Mouse (Mus musculus) embryonic stem cell, embryonic (primary cell): ENCODE data around the gene Syna.

Source experiments
- CTCF ChIA-PET, 4 experiments: fragments of 300-600 bp in 2 of 4; fragments of 350-600 bp in 2 of 4; sonication (Branson Sonifier 250); formaldehyde crosslinking; loops; one replicate each; lab custom pipeline; 2022; ENCODE audit warnings: inconsistent platforms in 2 of 4; lab: Charles Lee
- POLR2A ChIA-PET, 4 experiments: fragments of 300-600 bp in 2 of 4; fragments of 350-600 bp in 2 of 4; sonication (Branson Sonifier 250); formaldehyde crosslinking; loops; one replicate each; lab custom pipeline; 2022; ENCODE audit warnings: antibody characterized with exemption in 4 of 4, inconsistent platforms in 1 of 4; lab: Charles Lee

The Syna gene

GRCm38 (mm10) chr5:134576517-134577220 lies 16.7 kb upstream of the Syna start:
- POLR2A ChIA-PET = interaction anchor here in 1 of 4 experiments (1.3 kb wide), 1 partner anchor 22 kb away, joined by 3 read pairs; no protein-coding TSS in a partner anchor
- CTCF ChIA-PET = interaction anchor here (0.5 to 1.9 kb wide), 13 partner anchors 16 to 451 kb away, joined by 3 to 8 read pairs (median 4); no protein-coding TSS in a partner anchor

DNA sequence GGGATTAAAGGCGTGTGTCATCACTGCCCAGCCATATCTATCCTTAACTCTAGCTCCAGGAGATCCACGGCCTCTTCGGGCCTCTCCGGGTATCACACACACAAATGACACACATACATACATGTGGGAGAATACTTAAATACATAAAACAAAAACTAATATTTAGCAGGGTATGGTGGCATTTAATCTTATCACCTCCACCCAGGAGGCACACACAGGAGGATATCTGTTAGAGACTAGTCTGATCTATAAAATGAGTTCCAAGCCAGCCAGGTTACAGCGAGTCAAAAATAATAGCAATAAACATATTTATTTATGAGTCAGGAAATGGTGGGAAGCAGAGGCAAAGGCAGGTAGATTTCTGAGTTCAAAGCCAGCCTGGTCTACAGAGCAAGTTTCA lies 15.9 kb upstream of the Syna start:
- POLR2A ChIA-PET = no interaction called here
- CTCF ChIA-PET = interaction anchor here in 3 of 4 experiments (0.6 to 1.9 kb wide), 6 partner anchors 20 to 84 kb away, joined by 3 to 7 read pairs (median 3); no protein-coding TSS in a partner anchor

DNA sequence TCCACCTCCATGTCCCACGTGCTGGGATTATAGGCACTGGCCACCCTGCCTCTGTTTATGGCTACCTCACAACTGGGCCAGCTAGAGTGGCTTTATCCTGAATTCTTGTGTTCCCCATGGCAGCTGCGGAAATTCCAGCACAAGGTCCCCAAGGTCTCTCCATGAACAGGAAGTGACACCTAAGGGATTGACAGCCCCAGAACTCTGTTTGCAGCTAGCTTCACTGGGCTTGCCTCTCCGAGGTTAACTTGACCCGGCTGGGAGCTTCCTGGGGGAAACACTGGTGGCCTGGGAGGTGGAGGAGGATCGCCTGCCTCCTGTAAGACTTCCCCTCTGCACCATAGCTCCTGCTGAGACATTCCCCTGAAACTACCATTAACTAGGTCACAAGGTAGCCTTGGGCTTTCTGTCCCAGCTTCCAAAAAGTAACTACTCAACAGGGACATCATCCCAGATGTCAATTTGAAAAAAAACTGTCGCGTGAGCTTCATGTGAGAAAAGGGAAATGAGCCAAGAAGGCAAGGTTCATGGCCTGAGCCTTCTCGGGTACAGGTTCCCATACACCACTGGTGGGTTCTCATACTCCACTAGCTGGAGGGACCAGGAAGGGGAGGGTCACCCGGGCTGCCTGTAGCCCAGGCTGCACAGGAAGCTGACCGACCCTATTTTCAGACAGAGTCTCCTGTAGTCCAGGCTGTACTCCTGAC lies 12.7 kb upstream of the Syna start:
- CTCF ChIA-PET = interaction anchor here (0.5 to 3.6 kb wide), 31 partner anchors 10 to 386 kb away, joined by 3 to 28 read pairs (median 5); partner anchors contain the start of genes Clip2 (in 2 of the 4), Syna (in 2 of the 4) and Rfc2 (in 1 of the 4)
- POLR2A ChIA-PET = interaction anchor here in 3 of 4 experiments (1.0 to 7.5 kb wide), 11 partner anchors 10 to 388 kb away, joined by 3 to 77 read pairs (median 8); partner anchors contain the start of genes Clip2 (in 3 of the 3) and Gtf2ird2 (in 1 of the 3)

- ChIA-PET POLR2A (interaction anchor here in 3 of 4 experiments (0.5 to 7.5 kb wide), 19 partner anchors 10 to 201 kb away, joined by 3 to 77 read pairs (median 4); partner anchors contain the start of genes Clip2 (in 3 of the 3), Eif4h (in 1 of the 3) and Syna (in 1 of the 3)), CTCF (interaction anchor here (0.5 to 3.6 kb wide), 29 partner anchors 9 to 385 kb away, joined by 3 to 28 read pairs (median 6); partner anchors contain the start of genes Clip2 (in 2 of the 4), Syna (in 2 of the 4), Eif4h (in 1 of the 4) and Rfc2 (in 1 of the 4))
Observed at GRCm38 (mm10) chr5:134571730-134572507, 11.9 kb upstream of the Syna start.

DNA sequence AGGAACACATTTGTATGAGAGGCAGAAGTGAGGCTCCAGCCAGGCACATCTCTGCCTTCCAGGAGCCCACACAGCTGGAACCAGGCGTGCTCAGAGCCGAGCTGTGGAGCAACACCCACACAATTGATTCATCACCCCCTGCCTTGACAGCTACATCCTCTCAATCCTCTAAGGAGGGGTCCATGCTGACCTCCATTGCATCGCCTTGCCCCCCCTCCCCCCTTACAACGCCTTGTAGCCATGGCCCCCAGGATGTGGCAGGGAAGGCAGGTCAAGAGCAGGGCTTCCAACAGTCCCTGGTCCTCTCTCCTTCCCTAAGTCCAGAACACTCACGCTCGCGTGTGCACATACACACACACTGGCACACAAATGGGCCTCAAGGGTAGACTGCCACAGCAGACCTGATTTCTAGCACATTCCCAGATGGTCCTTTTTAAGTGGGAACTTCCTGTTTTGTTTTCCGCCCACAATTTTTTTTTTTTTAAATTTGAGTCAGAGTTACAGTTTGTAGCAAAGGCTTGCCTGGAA lies 9.1 kb upstream of the Syna start:
- ChIA-PET CTCF (interaction anchor here (0.6 to 2.7 kb wide), 6 partner anchors 14 to 79 kb away, joined by 3 to 9 read pairs (median 5); partner anchors contain the start of gene Clip2 (in 1 of the 4)), POLR2A (interaction anchor here in 3 of 4 experiments (0.5 to 7.5 kb wide), 8 partner anchors 9 to 1905 kb away, joined by 3 to 77 read pairs (median 4); partner anchors contain the start of genes Clip2 (in 2 of the 3) and Syna (in 1 of the 3))

GRCm38 (mm10) chr5:134568030-134568429 lies 8.1 kb upstream of the Syna start:
- POLR2A ChIA-PET = interaction anchor here in 3 of 4 experiments (0.5 to 7.5 kb wide), 14 partner anchors 8 to 392 kb away, joined by 3 to 77 read pairs (median 4); partner anchors contain the start of genes Clip2 (in 3 of the 3) and Syna (in 1 of the 3)
- CTCF ChIA-PET = interaction anchor here (0.5 to 2.7 kb wide), 11 partner anchors 15 to 444 kb away, joined by 3 to 9 read pairs (median 5); partner anchors contain the start of gene Clip2 (in 1 of the 4)

DNA sequence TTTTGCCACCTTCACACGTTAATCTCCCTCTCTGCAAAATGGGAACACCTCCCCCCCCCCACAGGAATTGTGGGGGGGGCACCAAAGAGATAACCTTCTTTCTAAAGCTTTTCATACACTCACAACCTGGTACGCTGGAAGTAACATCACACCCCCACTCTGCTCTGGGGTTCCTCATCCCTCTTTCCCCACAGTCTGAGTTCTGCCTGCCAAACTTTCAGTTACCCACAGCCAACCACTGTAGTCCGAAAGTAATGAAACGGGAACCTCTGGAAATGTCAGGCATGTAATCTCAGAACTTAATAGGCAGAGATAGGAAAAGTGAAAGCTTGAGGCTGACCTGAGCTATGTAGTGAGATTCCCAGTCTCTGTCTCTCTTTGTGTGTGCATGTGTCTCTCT lies 7.5 kb upstream of the Syna start:
- POLR2A ChIA-PET = interaction anchor here in 3 of 4 experiments (0.5 to 7.5 kb wide), 12 partner anchors 10 to 392 kb away, joined by 3 to 77 read pairs (median 4); partner anchors contain the start of gene Clip2 (in 3 of the 3)
- CTCF ChIA-PET = interaction anchor here in 3 of 4 experiments (0.5 to 2.7 kb wide), 9 partner anchors 15 to 445 kb away, joined by 3 to 9 read pairs (median 5); partner anchors contain the start of gene Clip2 (in 1 of the 3)

DNA sequence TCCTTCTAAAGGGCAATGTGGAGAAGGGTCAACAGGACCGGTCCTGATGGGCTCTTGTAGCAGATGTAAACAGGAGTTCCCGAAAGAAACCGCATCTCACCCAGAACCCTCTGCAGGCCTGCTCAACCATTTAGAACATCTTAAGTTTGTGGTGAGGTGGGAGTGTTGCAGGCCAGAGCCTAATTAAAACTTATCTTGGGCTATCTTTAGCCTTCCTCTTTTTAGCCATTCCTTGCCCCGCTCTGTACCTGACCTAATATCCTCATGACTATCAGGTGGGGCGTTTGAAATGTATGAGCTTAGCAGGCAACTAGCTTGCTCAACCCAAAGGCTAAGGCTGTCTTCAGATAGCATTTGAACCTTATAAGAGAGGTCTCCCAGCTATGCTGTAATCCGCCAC lies 5.7 kb upstream of the Syna start:
- POLR2A ChIA-PET = interaction anchor here in 1 of 4 experiments (0.9 kb wide), 1 partner anchor 14 kb away, joined by 3 read pairs; no protein-coding TSS in a partner anchor
- CTCF ChIA-PET = no interaction called here

GRCm38 (mm10) chr5:134564272-134564671 lies 4.3 kb upstream of the Syna start:
- POLR2A ChIA-PET = interaction anchor here in 3 of 4 experiments (0.7 to 1.6 kb wide), 4 partner anchors 9 to 388 kb away, joined by 3 to 4 read pairs (median 3); partner anchors contain the start of gene Clip2 (in 1 of the 3)
- CTCF ChIA-PET = interaction anchor here in 1 of 4 experiments (1.3 kb wide), 1 partner anchor 70 kb away, joined by 4 read pairs; no protein-coding TSS in a partner anchor

GRCm38 (mm10) chr5:134560450-134561171 lies 640 bp upstream of the Syna start:
- POLR2A ChIA-PET = interaction anchor here in 3 of 4 experiments (0.8 to 1.9 kb wide), 9 partner anchors 8 to 79 kb away, joined by 3 to 12 read pairs (median 5); partner anchors contain the start of gene Clip2 (in 1 of the 3)
- CTCF ChIA-PET = interaction anchor here (0.5 to 1.5 kb wide), 19 partner anchors 8 to 462 kb away, joined by 3 to 7 read pairs (median 4); partner anchors contain the start of genes Clip2 (in 1 of the 4), Limk1 (in 1 of the 4) and Stx1a (in 1 of the 4)

- POLR2A ChIA-PET = interaction anchor here in 3 of 4 experiments (0.6 to 9.8 kb wide), 8 partner anchors 8 to 454 kb away, joined by 3 to 77 read pairs (median 3); partner anchors contain the start of gene Abhd11 (in 1 of the 3)
- CTCF ChIA-PET = interaction anchor here (0.6 to 2.3 kb wide), 7 partner anchors 16 to 445 kb away, joined by 3 to 9 read pairs (median 4); no protein-coding TSS in a partner anchor
Observed at GRCm38 (mm10) chr5:134555463-134556164, 4.4 kb downstream of the Syna start.

DNA sequence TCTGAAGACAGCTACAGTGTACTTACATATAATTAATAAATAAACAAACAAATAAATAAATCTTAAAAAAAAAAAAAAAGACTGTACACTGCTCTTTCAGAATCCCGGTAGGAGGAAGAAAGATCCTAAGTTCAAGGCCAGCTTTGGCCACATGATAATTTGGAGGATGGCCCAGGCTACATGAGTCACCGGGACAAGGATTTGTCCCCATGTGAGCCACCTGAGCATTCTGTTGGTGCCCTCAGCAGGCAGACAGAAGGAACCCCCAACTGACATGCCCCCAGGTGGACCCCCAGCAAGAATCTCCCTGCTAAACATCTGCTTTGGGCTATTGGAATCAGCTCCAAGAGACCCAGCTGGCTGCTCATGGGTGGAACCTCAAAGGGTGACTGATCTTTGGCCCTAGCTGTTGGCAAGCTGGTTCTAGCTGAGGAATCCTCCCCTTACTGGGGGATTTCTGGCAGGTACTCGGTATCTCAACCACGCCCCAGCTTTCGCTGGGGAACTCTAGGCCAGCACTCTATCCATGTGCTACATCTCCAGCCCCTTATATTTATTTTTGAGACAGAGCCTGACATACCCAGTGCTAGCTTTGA lies 5.9 kb downstream of the Syna start:
- POLR2A ChIA-PET = interaction anchor here in 2 of 4 experiments (1.2 to 9.8 kb wide), 3 partner anchors 16 to 228 kb away, joined by 6 to 77 read pairs (median 20); no protein-coding TSS in a partner anchor
- CTCF ChIA-PET = interaction anchor here (0.6 to 2.5 kb wide), 6 partner anchors 9 to 62 kb away, joined by 3 to 11 read pairs (median 6); no protein-coding TSS in a partner anchor

DNA sequence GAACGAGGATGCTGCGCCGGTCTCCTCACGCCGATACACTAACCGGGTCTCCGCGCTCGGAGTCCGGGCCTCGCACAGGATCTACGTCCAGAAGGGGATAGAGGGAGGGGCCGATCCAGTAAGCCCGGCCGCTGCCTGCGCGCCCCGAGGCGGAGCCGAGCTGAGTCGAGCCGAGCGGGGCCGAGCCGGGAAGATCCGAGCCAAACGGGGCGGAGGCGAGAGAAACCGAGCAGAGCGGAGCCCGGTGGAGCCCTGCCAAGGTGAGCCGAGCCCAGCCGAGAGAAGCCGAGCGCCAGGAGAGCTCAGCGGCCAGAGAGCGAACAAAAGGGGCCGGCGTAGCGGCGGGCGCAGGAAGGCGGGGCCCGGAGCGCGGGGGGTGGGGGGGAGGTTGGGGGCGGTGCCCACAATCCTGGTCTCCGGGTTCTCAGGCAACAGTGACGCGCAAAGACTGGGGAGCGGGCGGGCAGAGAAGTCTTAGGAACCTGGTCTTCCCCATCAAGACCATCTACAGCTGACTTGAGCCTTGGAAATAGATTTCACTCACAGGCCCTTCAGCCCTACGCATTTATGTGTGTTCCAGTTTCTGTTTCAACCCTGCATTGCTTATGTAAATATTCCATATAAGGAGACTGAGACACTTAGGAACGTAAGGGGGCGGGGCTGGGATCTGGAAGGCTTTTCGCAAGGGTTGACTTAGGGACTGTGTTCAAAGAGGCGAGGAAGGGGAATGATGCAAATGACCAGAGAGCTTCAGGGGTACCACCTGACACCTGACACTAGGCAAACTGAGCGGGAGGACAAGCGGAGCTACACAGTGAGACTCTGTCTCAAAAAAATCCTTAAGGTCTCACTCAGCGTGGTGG lies 7.6 kb downstream of the Syna start, which contains the start of gene Clip2:
Gene Clip2 (minus strand): TSS at position 325 of the 863 bp plus-strand sequence.
- ChIA-PET POLR2A (interaction anchor here in 3 of 4 experiments (0.5 to 9.8 kb wide), 27 partner anchors 8 to 453 kb away, joined by 3 to 77 read pairs (median 5); partner anchors contain the start of genes Eif4h (in 1 of the 3) and Syna (in 1 of the 3)), CTCF (interaction anchor here (0.6 to 3.0 kb wide), 21 partner anchors 8 to 373 kb away, joined by 3 to 22 read pairs (median 4); partner anchors contain the start of gene Syna (in 1 of the 4))
